Mouse (Mus musculus): ENCODE data around the gene Asic2. TPM values are rescaled to one million over a fixed set of nuclear protein-coding genes. Genes with fewer than 3 reads are reported as not detected.

The Asic2 gene
- polyA plus RNA-seq, 1 experiment, result not detected

DNA sequence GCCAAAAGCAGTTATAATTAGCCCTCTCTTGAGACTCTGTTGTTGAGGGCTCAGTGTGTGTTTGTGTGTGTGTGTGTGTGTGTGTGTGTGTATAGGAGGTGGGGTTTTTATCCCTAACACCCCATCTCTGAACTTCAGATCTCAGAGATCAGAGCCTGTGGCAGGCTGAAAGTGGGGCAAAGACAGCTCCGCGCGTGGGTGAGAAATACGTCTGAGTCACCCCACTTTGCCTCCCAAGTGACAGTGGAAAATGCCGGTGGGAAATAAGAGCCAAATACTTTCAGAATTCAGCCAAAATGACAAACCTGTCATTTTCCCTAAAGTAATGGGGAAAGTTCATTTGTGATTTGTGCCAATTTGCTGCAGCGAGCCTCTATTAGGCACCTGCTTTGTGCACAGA lies 779.2 kb downstream of the Asic2 start:
- Histone ChIP-seq H3K4me1 (ENCODE audit: control insufficient read depth, insufficient read depth, low read length) (no peaks in the 10 kb centered on the region), H3K4me3 (replicated peaks; ENCODE audit: control insufficient read depth, low read depth, low read length) (no peak overlapping the region), H3K27ac (ENCODE audit: control insufficient read depth, insufficient read depth, low read depth, low read length, poor library complexity) (no peak overlapping the region)
- no peak for TF ChIP-seq CTCF (IDR thresholded peaks at IDR 0.05; ENCODE audit: control insufficient read depth, insufficient read depth, low read length)
- no peak for TF ChIP-seq POLR2A (IDR thresholded peaks at IDR 0.05; ENCODE audit: borderline replicate concordance, control insufficient read depth, low read depth, low read length)
- 84% methylated on average over 6 of the region's 6 CpGs for WGBS

DNA sequence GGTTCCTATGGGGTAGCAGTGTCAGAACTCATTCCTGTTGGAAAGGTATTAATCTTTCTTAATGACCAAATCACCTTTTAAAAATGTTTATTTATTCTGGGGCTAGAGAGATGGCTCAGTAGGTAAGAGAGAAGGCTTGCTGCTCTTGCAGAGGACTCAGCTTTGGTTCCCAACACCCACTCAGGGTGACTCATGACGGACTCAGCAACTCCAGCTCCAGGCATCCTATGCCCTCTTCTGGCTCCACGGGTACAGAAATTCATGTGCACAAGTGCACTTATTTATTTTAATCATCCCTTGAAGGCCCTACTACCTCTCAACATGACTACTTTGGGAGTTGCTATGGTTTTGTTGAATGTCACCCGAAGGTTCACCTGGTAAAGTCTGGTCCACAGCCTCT lies 780.4 kb downstream of the Asic2 start:
- Histone ChIP-seq H3K4me3 (replicated peaks; ENCODE audit: control insufficient read depth, low read depth, low read length) (no peak overlapping the region), H3K4me1 (ENCODE audit: control insufficient read depth, insufficient read depth, low read length) (no peaks in the 10 kb centered on the region), H3K27ac (ENCODE audit: control insufficient read depth, insufficient read depth, low read depth, low read length, poor library complexity) (no peak overlapping the region)
- TF ChIP-seq POLR2A (IDR thresholded peaks at IDR 0.05; ENCODE audit: borderline replicate concordance, control insufficient read depth, low read depth, low read length) (no peak), CTCF (IDR thresholded peaks at IDR 0.05; ENCODE audit: control insufficient read depth, insufficient read depth, low read length) (no peak)
- 67% methylated on average over 3 of the region's 3 CpGs for WGBS

DNA sequence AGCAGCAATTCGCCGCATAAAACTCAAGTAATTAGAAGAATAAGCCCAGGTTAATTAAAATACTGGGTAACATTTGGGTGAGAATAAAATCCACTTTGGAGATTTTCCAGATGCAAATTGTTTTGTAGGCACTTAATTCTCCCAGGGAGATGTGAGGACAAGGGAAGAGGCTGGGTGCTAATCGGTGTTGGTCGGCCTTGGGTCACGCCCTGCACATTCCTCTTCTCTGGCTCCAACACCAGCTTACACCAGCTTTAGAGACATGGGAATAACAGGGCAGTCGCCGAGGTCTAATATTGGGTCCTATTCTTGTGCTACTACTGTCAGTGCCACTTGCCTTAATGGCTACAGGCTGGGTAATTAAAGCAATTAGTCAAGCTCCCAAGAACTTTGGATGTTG lies 783.5 kb downstream of the Asic2 start:
- TF ChIP-seq POLR2A (IDR thresholded peaks at IDR 0.05; ENCODE audit: borderline replicate concordance, control insufficient read depth, low read depth, low read length), result no peak
- no peak for TF ChIP-seq CTCF (IDR thresholded peaks at IDR 0.05; ENCODE audit: control insufficient read depth, insufficient read depth, low read length)
- Histone ChIP-seq H3K4me1 (ENCODE audit: control insufficient read depth, insufficient read depth, low read length) (no peaks in the 10 kb centered on the region), H3K4me3 (replicated peaks; ENCODE audit: control insufficient read depth, low read depth, low read length) (no peak overlapping the region), H3K27ac (ENCODE audit: control insufficient read depth, insufficient read depth, low read depth, low read length, poor library complexity) (no peak overlapping the region)
- 77% methylated on average over 7 of the region's 7 CpGs for WGBS

DNA sequence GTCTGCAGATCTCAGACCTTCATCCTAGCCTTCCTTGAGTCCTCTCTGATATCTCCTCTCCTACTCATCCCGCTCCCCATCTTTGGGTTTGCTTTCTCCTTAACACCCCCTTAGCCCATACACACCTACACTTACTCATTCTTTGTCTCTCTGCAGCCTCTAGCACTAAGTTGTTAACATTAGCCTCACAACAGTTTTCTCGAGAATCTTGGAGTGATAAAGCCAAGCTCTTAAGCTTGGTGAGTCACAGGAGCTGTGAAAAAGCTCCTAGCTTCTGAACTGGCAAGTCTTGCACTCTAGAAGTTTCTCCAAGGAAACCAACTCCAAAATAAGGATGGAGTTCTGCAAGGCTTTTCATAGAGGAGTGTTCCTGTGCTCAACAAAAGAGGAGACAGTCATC lies 803.4 kb downstream of the Asic2 start:
- no peaks in the 10 kb centered on the region for H3K4me1 ChIP-seq (ENCODE audit: control insufficient read depth, insufficient read depth, low read length)
- H3K27ac ChIP-seq (ENCODE audit: control insufficient read depth, insufficient read depth, low read depth, low read length, poor library complexity), result no peak overlapping the region
- WGBS, result 63% methylated on average over 2 of the region's 2 CpGs
- no peak overlapping the region for H3K4me3 ChIP-seq (replicated peaks; ENCODE audit: control insufficient read depth, low read depth, low read length)
- no peak for TF ChIP-seq POLR2A (IDR thresholded peaks at IDR 0.05; ENCODE audit: borderline replicate concordance, control insufficient read depth, low read depth, low read length)
- no peak for TF ChIP-seq CTCF (IDR thresholded peaks at IDR 0.05; ENCODE audit: control insufficient read depth, insufficient read depth, low read length)

DNA sequence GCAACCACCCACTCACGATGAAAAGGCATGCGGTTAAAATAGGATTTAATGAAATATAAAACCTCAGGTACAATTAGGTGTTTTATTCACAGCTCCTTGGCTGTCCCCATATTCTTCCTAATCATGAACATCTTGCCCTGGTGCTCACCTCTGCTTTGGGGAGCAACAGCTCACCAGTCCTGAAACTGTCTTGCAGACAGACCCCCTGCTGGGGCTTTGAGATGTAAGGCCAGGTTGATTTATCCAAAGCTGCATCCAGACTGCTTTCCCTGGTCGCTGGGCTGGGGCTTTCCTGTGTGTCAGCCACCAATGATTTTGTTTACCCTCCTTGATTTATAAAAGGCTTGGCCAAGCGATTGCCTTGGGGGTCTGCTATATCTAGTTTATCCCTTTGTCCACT lies 805.2 kb downstream of the Asic2 start:
- Histone ChIP-seq H3K4me1 (ENCODE audit: control insufficient read depth, insufficient read depth, low read length) (no peaks in the 10 kb centered on the region), H3K4me3 (replicated peaks; ENCODE audit: control insufficient read depth, low read depth, low read length) (no peak overlapping the region), H3K27ac (ENCODE audit: control insufficient read depth, insufficient read depth, low read depth, low read length, poor library complexity) (no peak overlapping the region)
- WGBS, result 61% methylated on average over 4 of the region's 4 CpGs
- TF ChIP-seq POLR2A (IDR thresholded peaks at IDR 0.05; ENCODE audit: borderline replicate concordance, control insufficient read depth, low read depth, low read length), result no peak
- TF ChIP-seq CTCF (IDR thresholded peaks at IDR 0.05; ENCODE audit: control insufficient read depth, insufficient read depth, low read length), result no peak

DNA sequence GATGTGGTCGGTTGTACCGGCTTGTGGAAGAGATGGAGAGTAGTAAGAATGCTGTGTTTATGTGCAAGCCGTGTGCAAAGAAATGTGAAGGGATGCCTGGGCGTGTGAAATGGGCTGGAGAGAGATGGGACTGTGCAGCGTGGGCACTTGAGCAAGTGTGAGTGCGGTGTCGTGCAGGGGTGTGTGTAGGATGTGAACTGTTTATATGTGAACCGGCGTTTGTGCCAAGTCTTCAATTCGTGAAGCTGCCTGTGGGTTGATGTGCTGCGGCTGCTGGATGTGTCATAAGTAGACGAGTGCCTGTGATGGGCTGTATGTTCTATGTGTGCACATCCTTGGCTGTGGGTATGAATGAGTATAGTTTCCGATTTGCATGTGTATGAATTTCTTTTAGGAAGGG lies 814.4 kb downstream of the Asic2 start:
- no peak for TF ChIP-seq CTCF (IDR thresholded peaks at IDR 0.05; ENCODE audit: control insufficient read depth, insufficient read depth, low read length)
- TF ChIP-seq POLR2A (IDR thresholded peaks at IDR 0.05; ENCODE audit: borderline replicate concordance, control insufficient read depth, low read depth, low read length), result no peak
- H3K4me1 ChIP-seq (ENCODE audit: control insufficient read depth, insufficient read depth, low read length), result no peaks in the 10 kb centered on the region
- WGBS, result 23% methylated on average over 13 of the region's 13 CpGs
- H3K4me3 ChIP-seq (replicated peaks; ENCODE audit: control insufficient read depth, low read depth, low read length), result no peak overlapping the region
- no peak overlapping the region for H3K27ac ChIP-seq (ENCODE audit: control insufficient read depth, insufficient read depth, low read depth, low read length, poor library complexity)

DNA sequence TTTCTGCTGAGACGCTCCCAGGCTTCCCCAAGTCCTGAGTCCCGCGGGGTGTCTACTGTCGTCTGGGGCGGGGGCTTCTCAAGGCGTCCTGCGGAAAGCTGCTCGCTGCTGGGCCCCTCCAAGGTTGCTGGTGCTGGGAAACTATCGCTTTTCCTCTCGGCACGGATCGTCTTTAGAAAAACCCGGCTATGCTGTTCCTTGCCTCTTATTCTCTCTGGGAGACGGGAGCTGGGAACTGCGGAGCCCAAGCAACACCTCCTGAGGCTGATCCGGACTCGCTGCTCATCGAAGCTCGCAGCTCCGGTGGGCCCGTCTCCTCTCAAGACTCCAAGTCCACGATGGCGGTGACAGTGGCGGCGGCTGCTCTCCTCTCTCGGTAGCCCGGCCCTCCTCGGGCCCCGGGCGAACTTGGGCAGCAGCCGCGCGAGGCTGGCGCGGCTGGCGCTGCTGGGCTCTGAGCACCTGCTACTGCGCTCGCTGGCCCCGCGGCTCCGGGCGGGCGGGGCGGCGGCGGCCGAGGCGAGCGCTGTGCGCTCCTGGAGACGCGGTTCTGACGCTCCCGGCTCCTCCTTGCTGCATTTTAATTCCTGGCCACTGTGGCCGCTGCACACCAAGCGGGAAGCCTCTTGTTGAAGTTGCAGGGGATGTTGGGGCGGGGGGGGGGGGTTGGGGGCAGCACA lies 815.0 kb downstream of the Asic2 start:
- no peak overlapping the region for H3K27ac ChIP-seq (ENCODE audit: control insufficient read depth, insufficient read depth, low read depth, low read length, poor library complexity)
- H3K4me1 ChIP-seq (ENCODE audit: control insufficient read depth, insufficient read depth, low read length), result no peaks in the 10 kb centered on the region
- no peak for TF ChIP-seq POLR2A (IDR thresholded peaks at IDR 0.05; ENCODE audit: borderline replicate concordance, control insufficient read depth, low read depth, low read length)
- no peak for TF ChIP-seq CTCF (IDR thresholded peaks at IDR 0.05; ENCODE audit: control insufficient read depth, insufficient read depth, low read length)
- WGBS, result 2% methylated on average over 54 of the region's 57 CpGs
- H3K4me3 ChIP-seq (replicated peaks; ENCODE audit: control insufficient read depth, low read depth, low read length), result no peak overlapping the region

DNA sequence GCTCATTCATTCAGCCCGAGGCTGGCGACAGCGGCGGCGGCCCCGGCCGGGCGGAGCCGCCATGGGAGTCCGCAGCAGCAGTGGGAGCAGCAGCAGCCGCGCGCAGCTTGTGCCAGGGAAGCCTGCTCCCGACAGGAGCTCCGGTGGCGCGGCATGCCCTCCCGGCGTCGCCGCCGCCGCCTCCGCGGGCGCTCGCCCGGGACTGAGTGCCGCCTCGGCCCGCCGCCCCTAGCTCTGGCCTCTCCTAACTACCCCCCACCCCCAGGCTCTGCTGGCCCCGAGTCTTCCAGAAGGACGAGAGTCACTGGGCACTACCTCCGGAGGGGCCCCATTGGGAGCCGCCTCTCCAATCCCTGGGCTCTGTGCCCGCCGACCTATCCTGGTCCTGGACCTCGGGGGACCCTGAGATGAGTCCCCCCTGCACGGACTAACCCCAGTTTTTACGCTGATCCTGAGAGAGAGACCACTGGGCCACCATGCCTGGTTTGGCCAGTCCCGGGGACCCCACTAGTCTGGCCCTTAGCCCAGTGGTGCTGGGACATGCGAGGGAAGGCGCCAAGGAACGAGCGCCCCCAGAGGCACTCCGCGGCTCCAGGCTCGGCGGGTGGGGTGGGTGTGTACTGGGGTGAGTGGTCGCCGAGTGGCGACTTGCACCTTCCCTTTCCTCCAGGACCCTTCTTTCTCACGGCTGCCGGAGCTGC lies 815.6 kb downstream of the Asic2 start:
- WGBS, result 5% methylated on average over 55 of the region's 55 CpGs
- Histone ChIP-seq H3K27ac (ENCODE audit: control insufficient read depth, insufficient read depth, low read depth, low read length, poor library complexity) (no peak overlapping the region; the same call in 1 of the 2 replicates), H3K4me3 (replicated peaks; ENCODE audit: control insufficient read depth, low read depth, low read length) (no peak overlapping the region), H3K4me1 (ENCODE audit: control insufficient read depth, insufficient read depth, low read length) (no peaks in the 10 kb centered on the region)
- TF ChIP-seq POLR2A (IDR thresholded peaks at IDR 0.05; ENCODE audit: borderline replicate concordance, control insufficient read depth, low read depth, low read length) (no peak), CTCF (IDR thresholded peaks at IDR 0.05; ENCODE audit: control insufficient read depth, insufficient read depth, low read length) (no peak)
